Comparison of ENCODE assay signal across 15 mouse cellular contexts in genomic region chr16:57317882-57318636, GRCm38 (mm10). TPM values are rescaled to one million over a fixed set of nuclear protein-coding genes. Genes with fewer than 3 reads are reported as not detected.
A peak's percentile ranks its signal among the peaks of the same experiment; 100 is the strongest.
DNase-seq lines count a peak whose midpoint lies in the region; ATAC-seq and TF ChIP-seq lines count a peak whose summit lies in the region.
"Had no signal": no experiment of that assay in that cellular context is flagged by ENCODE, and none has a peak within 500 bp of the region (broad histone marks: within the 10 kb centered on the region; RNA-seq: fewer than 3 reads in every experiment).

No protein-coding gene starts in this region.

- H3K9me3 ChIP-seq in embryonic facial prominence, embryonic 15.5 days (replicated peaks): 0 out of 2 replicates have a peak, but pooled peaks cover 12% of the 10 kb centered on the region
- no peaks in the 10 kb centered on the region; the same call in 1 of the 2 replicates for H3K9me3 ChIP-seq in kidney, embryonic 14.5 days (ENCODE audit: control insufficient read depth, low read length)
- H3K9me3 ChIP-seq: heart, embryonic 15.5 days; liver, embryonic 12.5 days had no signal

- H3K4me3 ChIP-seq in kidney, adult 2 months (ENCODE audit: insufficient read depth, low read depth, low read length): no peak overlapping the region
- H3K4me3 ChIP-seq in embryonic facial prominence, embryonic 15.5 days (replicated peaks): no peak overlapping the region
- no peak overlapping the region for H3K4me3 ChIP-seq in kidney, embryonic 14.5 days (ENCODE audit: low read length)
- H3K4me3 ChIP-seq: heart, embryonic 15.5 days; left cerebral cortex, adult 2 months; liver, embryonic 12.5 days had no signal

- no peak for TF ChIP-seq CTCF in kidney, adult 2 months (conservative IDR thresholded peaks at IDR 0.05; ENCODE audit: insufficient read depth, insufficient read length, low read depth, low read length)

- H3K27me3 ChIP-seq in kidney, adult 2 months (replicated peaks; ENCODE audit: control insufficient read depth, insufficient read depth, low read length): no peaks in the 10 kb centered on the region
- no peaks in the 10 kb centered on the region for H3K27me3 ChIP-seq in embryonic facial prominence, embryonic 15.5 days
- no peaks in the 10 kb centered on the region for H3K27me3 ChIP-seq in kidney, embryonic 14.5 days (ENCODE audit: control insufficient read depth, insufficient read depth, low read length)
- H3K27me3 ChIP-seq: heart, embryonic 15.5 days; liver, embryonic 12.5 days had no signal

- no peak overlapping the region for H3K9ac ChIP-seq in embryonic facial prominence, embryonic 15.5 days
- H3K9ac ChIP-seq in kidney, embryonic 14.5 days (ENCODE audit: low read depth, low read length): no peak overlapping the region
- H3K9ac ChIP-seq: heart, embryonic 15.5 days; liver, embryonic 12.5 days had no signal

- peaks cover 3% of the 10 kb centered on the region; the same call in 1 of the 2 replicates for H3K4me1 ChIP-seq in kidney, adult 2 months (ENCODE audit: control insufficient read depth, insufficient read depth, low read length)
- H3K4me1 ChIP-seq in embryonic facial prominence, embryonic 15.5 days: peaks cover 2% of the 10 kb centered on the region; the same call in 1 of the 2 replicates
- peaks cover 9% of the 10 kb centered on the region for H3K4me1 ChIP-seq in kidney, embryonic 14.5 days (ENCODE audit: control insufficient read depth, insufficient read depth, low read length)
- H3K4me1 ChIP-seq: liver, embryonic 12.5 days had no signal

- peak; percentile 20 for DNase-seq in kidney, adult 2 months
- no peak for DNase-seq in kidney, adult 9 months
- DNase-seq in naive thymus-derived CD4-positive, alpha-beta T cell, adult 2 months (ENCODE audit: low read depth): peak; percentile 52
- no peak for DNase-seq in right cerebral cortex, adult 18-20 months
- no peak for DNase-seq in thymus, postnatal 10 days (ENCODE audit: low spot score in 2 of 2)
- DNase-seq: cerebellum, adult 11 months; embryo, embryonic 11 days; retina, postnatal 1 day had no signal

- 53% methylated on average over 13 of the region's 13 CpGs for WGBS in kidney, adult 2 months
- WGBS in embryonic facial prominence, embryonic 15.5 days: 54% methylated on average over 13 of the region's 13 CpGs
- WGBS in kidney, embryonic 14.5 days: 47% methylated on average over 13 of the region's 13 CpGs

- H3K36me3 ChIP-seq in kidney, adult 2 months (ENCODE audit: control insufficient read depth, insufficient read depth, low read length): no peaks in the 10 kb centered on the region
- no peaks in the 10 kb centered on the region for H3K36me3 ChIP-seq in embryonic facial prominence, embryonic 15.5 days
- H3K36me3 ChIP-seq in kidney, embryonic 14.5 days (ENCODE audit: control insufficient read depth, insufficient read depth, low read length): no peaks in the 10 kb centered on the region
- H3K36me3 ChIP-seq: heart, embryonic 15.5 days; liver, embryonic 12.5 days had no signal

- no peak for ATAC-seq in embryonic facial prominence, embryonic 15.5 days (ENCODE audit: insufficient number of reproducible peaks, low FRiP score, low TSS enrichment, low read depth)
- no peak for ATAC-seq in kidney, embryonic 14.5 days (ENCODE audit: low FRiP score, low TSS enrichment)
- ATAC-seq: hindbrain, postnatal 0 days; liver, embryonic 12.5 days had no signal

- H3K27ac ChIP-seq in kidney, adult 2 months (ENCODE audit: insufficient read depth, low read depth, low read length): peak overlapping the region; percentile 85
- peak overlapping the region; percentile 44 for H3K27ac ChIP-seq in embryonic facial prominence, embryonic 15.5 days (replicated peaks)
- H3K27ac ChIP-seq in kidney, embryonic 14.5 days (ENCODE audit: low read depth, low read length): peak overlapping the region; percentile 55; the same call in 1 of the 2 replicates
- H3K27ac ChIP-seq: heart, embryonic 15.5 days; hindbrain, postnatal 0 days; left cerebral cortex, adult 2 months; liver, embryonic 12.5 days had no signal

- TF ChIP-seq POLR2A in kidney, adult 2 months (IDR thresholded peaks at IDR 0.05; ENCODE audit: low read depth, low read length): no peak

- no peak overlapping the region for H3K4me2 ChIP-seq in embryonic facial prominence, embryonic 15.5 days (replicated peaks)
- no peak overlapping the region for H3K4me2 ChIP-seq in kidney, embryonic 14.5 days (replicated peaks; ENCODE audit: low read depth, low read length)
- H3K4me2 ChIP-seq: heart, embryonic 15.5 days; liver, embryonic 12.5 days had no signal

RNA-seq across cellular contexts. Expression of gene Tmem30c, which starts 25.4 kb away (rescaled TPM):
- not detected in 2 replicates for polyA plus RNA-seq in kidney, adult 2 months (2012; rRNA removed)
- polyA plus RNA-seq in embryonic facial prominence, embryonic 15.5 days (2015; fragmentation: Nextera tagmentation; extraction: Ambion mirVana): 0.05 TPM in 1 of 2 replicates, not detected in the other
- 0.09 and 0.41 TPM in 2 replicates for polyA plus RNA-seq in kidney, embryonic 14.5 days (2014; fragmentation: Nextera tagmentation; extraction: Ambion mirVana)
- polyA plus RNA-seq: heart, embryonic 15.5 days; liver, embryonic 12.5 days; neural tube, embryonic 11.5 days had no signal

RNA-seq across cellular contexts. Expression of gene Filip1l, which starts 34.8 kb away (rescaled TPM):
- polyA plus RNA-seq in kidney, adult 2 months (2012; rRNA removed): 4.9 and 6.9 TPM in 2 replicates
- polyA plus RNA-seq in embryonic facial prominence, embryonic 15.5 days (2015; fragmentation: Nextera tagmentation; extraction: Ambion mirVana): 25.9 and 29.4 TPM in 2 replicates
- 16.3 and 21.1 TPM in 2 replicates for polyA plus RNA-seq in kidney, embryonic 14.5 days (2014; fragmentation: Nextera tagmentation; extraction: Ambion mirVana)

Comparison
In these comparisons a context has a peak if more than half of its experiments do, and no peak if none do; other contexts are left out.
1. DNase-seq: peak in kidney, adult 2 months (single experiment) and naive thymus-derived CD4-positive, alpha-beta T cell, adult 2 months (single experiment); none in kidney, adult 9 months (single experiment), right cerebral cortex, adult 18-20 months (single experiment) and thymus, postnatal 10 days (0 of 2).
2. Peak in every context shown above with its lines, with median percentiles within 50 percentile points of each other: H3K27ac ChIP-seq.